Mouse (Mus musculus) testis, adult 2 months (tissue): ENCODE measurements around the gene Cpsf6. TPM values are rescaled to one million over a fixed set of nuclear protein-coding genes. Genes with fewer than 3 reads are reported as not detected.

Experiments used
- H3K27ac ChIP-seq: fragments of 200-500 bp; 2 replicates; pipeline ENCODE4 v1.5.1; 2012; ENCODE audit warnings: low read depth, low read length; ENCODE audit not compliant: control insufficient read depth, insufficient read depth
- H3K27me3 ChIP-seq: fragments of 200-500 bp; 2 replicates; pipeline ENCODE4 v1.6.1; 2012; ENCODE audit warnings: mild to moderate bottlenecking, low read length, moderate library complexity; ENCODE audit not compliant: control insufficient read depth, insufficient read depth
- H3K36me3 ChIP-seq: fragments of 200-500 bp; 2 replicates; pipeline ENCODE4 v1.6.1; 2012; ENCODE audit warnings: mild to moderate bottlenecking, low read length; ENCODE audit not compliant: control insufficient read depth, insufficient read depth
- H3K4me1 ChIP-seq: fragments of 200-500 bp; 2 replicates; pipeline ENCODE4 v1.6.1; 2012; ENCODE audit warnings: low read length; ENCODE audit not compliant: control insufficient read depth, insufficient read depth
- H3K4me3 ChIP-seq: fragments of 200-500 bp; 2 replicates; pipeline ENCODE4 v1.5.1; 2012; ENCODE audit warnings: low read depth, mild to moderate bottlenecking, low read length, moderate library complexity, mixed read lengths; ENCODE audit not compliant: control insufficient read depth
- CTCF ChIP-seq: fragments of 200-500 bp; IDR thresholded peaks from 2 replicates; pipeline ENCODE4 v1.5.1; 2012; ENCODE audit warnings: low read depth, mild to moderate bottlenecking, inconsistent platforms, low read length, moderate library complexity; ENCODE audit not compliant: control insufficient read depth, insufficient read depth, insufficient replicate concordance
- POLR2A ChIP-seq: fragments of 200-500 bp; IDR thresholded peaks from 2 replicates; pipeline ENCODE4 v1.6.1; 2012; ENCODE audit warnings: low read depth, mild to moderate bottlenecking, inconsistent platforms, low read length, moderate library complexity; ENCODE audit not compliant: control insufficient read depth
- polyA plus RNA-seq: library from polyadenylated mRNA; depleted of rRNA; stranded (reverse); fragments of >200 nt; gene quantifications from 2 replicates; pipeline ENCODE4 v1.2.3, GENCODE M21; 2012

Gene Cpsf6
- polyA plus RNA-seq, 1 experiment = 26.7 TPM

GRCm38 (mm10) chr10:117385431-117385830, 5.6 kb upstream of the Cpsf6 start:
- no peak overlapping the region for H3K4me3 ChIP-seq
- H3K27ac ChIP-seq = no peak overlapping the region
- H3K27me3 ChIP-seq = no peaks in the 10 kb centered on the region
- TF ChIP-seq POLR2A = no peak
- no peak for TF ChIP-seq CTCF
- peaks cover 8% of the 10 kb centered on the region for H3K4me1 ChIP-seq
- H3K36me3 ChIP-seq = no peaks in the 10 kb centered on the region

- TF ChIP-seq CTCF (no peak), POLR2A (no peak)
- no peaks in the 10 kb centered on the region for H3K36me3 ChIP-seq
- no peaks in the 10 kb centered on the region for H3K27me3 ChIP-seq
- H3K4me3 ChIP-seq = no peak overlapping the region
- peaks cover 4% of the 10 kb centered on the region for H3K4me1 ChIP-seq
- H3K27ac ChIP-seq = no peak overlapping the region
These were observed 5.2 kb upstream of the Cpsf6 start for GRCm38 (mm10) chr10:117385086-117385430.

GRCm38 (mm10) chr10:117384386-117385085, 4.7 kb upstream of the Cpsf6 start:
- Histone ChIP-seq H3K4me3 (no peak overlapping the region), H3K36me3 (no peaks in the 10 kb centered on the region), H3K27ac (no peak overlapping the region), H3K27me3 (no peaks in the 10 kb centered on the region), H3K4me1 (no peaks in the 10 kb centered on the region)
- TF ChIP-seq POLR2A (no peak), CTCF (no peak)

- Histone ChIP-seq H3K4me3 (no peak overlapping the region), H3K4me1 (no peaks in the 10 kb centered on the region), H3K36me3 (no peaks in the 10 kb centered on the region), H3K27me3 (no peaks in the 10 kb centered on the region), H3K27ac (no peak overlapping the region)
- no peak for TF ChIP-seq CTCF
- TF ChIP-seq POLR2A = no peak
These were observed 4.1 kb upstream of the Cpsf6 start for GRCm38 (mm10) chr10:117383941-117384340.

- Histone ChIP-seq H3K36me3 (no peaks in the 10 kb centered on the region), H3K27ac (no peak overlapping the region), H3K4me3 (no peak overlapping the region), H3K4me1 (peaks cover 2% of the 10 kb centered on the region; the same call in 1 of the 2 replicates), H3K27me3 (no peaks in the 10 kb centered on the region)
- TF ChIP-seq CTCF (no peak), POLR2A (no peak)
These were observed 3.3 kb upstream of the Cpsf6 start for GRCm38 (mm10) chr10:117382996-117383550.

GRCm38 (mm10) chr10:117382146-117382545, 2.3 kb upstream of the Cpsf6 start:
- Histone ChIP-seq H3K36me3 (no peaks in the 10 kb centered on the region), H3K27ac (no peak overlapping the region), H3K4me3 (no peak overlapping the region), H3K4me1 (peaks cover 2% of the 10 kb centered on the region; the same call in 1 of the 2 replicates), H3K27me3 (no peaks in the 10 kb centered on the region)
- TF ChIP-seq POLR2A = no peak
- TF ChIP-seq CTCF = no peak

- peaks cover 2% of the 10 kb centered on the region; the same call in 1 of the 2 replicates for H3K4me1 ChIP-seq
- no peaks in the 10 kb centered on the region for H3K36me3 ChIP-seq
- H3K27ac ChIP-seq = no peak overlapping the region
- no peak overlapping the region for H3K4me3 ChIP-seq
- TF ChIP-seq POLR2A (no peak), CTCF (no peak)
- no peaks in the 10 kb centered on the region for H3K27me3 ChIP-seq
These were observed 1.1 kb upstream of the Cpsf6 start for GRCm38 (mm10) chr10:117380721-117381570.
